Comparison of ENCODE assay signal across 8 mouse cellular contexts in genomic region chr9:15238297-15238990, GRCm38 (mm10). TPM values are rescaled to one million over a fixed set of nuclear protein-coding genes. Genes with fewer than 3 reads are reported as not detected.
DNase-seq lines count a peak whose midpoint lies in the region; ATAC-seq lines count a peak whose summit lies in the region.

No protein-coding gene starts in this region.

- no peaks in the 10 kb centered on the region for H3K36me3 ChIP-seq in hindbrain, embryonic 10.5 days

- peaks cover 20% of the 10 kb centered on the region for H3K4me1 ChIP-seq in hindbrain, embryonic 10.5 days (replicated peaks)

- 78% methylated on average over 16 of the region's 16 CpGs for WGBS in hindbrain, embryonic 10.5 days

- peaks cover 26% of the 10 kb centered on the region for H3K27me3 ChIP-seq in hindbrain, embryonic 10.5 days (ENCODE audit: insufficient read depth, poor library complexity, severe bottlenecking)

- peak overlapping the region; percentile 60 for H3K4me3 ChIP-seq in hindbrain, embryonic 10.5 days

- ATAC-seq in megakaryocyte-erythroid progenitor cell, adult 5-6 weeks (replicated peaks; ENCODE audit: low FRiP score, low TSS enrichment, poor library complexity, severe bottlenecking): peak; percentile 29

- H3K9me3 ChIP-seq in hindbrain, embryonic 10.5 days: no peaks in the 10 kb centered on the region

- intact Hi-C loops in heart, postnatal 36 days (cut with DNase I): no loop called here

- H3K27ac ChIP-seq in hindbrain, embryonic 10.5 days: peak overlapping the region; percentile 77

- peak; percentile 86 for DNase-seq in heart, adult 11 months
- DNase-seq in heart, postnatal 36 days: no peak
- DNase-seq in R1 (ENCODE audit: low read depth, low spot score): peak; percentile 80
- no peak for DNase-seq in hindbrain, embryonic 10.5 days (ENCODE audit: low spot score)
- no peak for DNase-seq in spleen, adult 12 weeks (ENCODE audit: low spot score)
- no peak for DNase-seq in gastrocnemius, postnatal 10 days
- DNase-seq in right cerebral cortex, postnatal 36 days (ENCODE audit: low spot score in 2 of 2): no peak

RNA-seq across cellular contexts. Expression of gene Vstm5, which starts 0.4 kb away (rescaled TPM):
- under 1 TPM; 0.19 to 0.38 TPM for total RNA-seq in heart, postnatal 36 days (2021)
- polyA plus RNA-seq in hindbrain, embryonic 10.5 days (2016; fragmentation: Nextera tagmentation; extraction: Ambion mirVana): 0.86 and 1.6 TPM in 2 replicates
- 3.0 and 3.4 TPM in 2 replicates for total RNA-seq in megakaryocyte-erythroid progenitor cell, adult 5-6 weeks (2014; fragmentation: Nextera tagmentation)
- total RNA-seq in megakaryocyte-erythroid progenitor cell, adult 5-6 weeks (2017): 0.88 and 1.5 TPM in 2 replicates
- under 1 TPM; 0.25 to 0.47 TPM for total RNA-seq in gastrocnemius, postnatal 10 days (2021)

RNA-seq across cellular contexts. Expression of gene Med17, which starts 41.3 kb away (rescaled TPM):
- total RNA-seq in heart, postnatal 36 days (2021): 10 to 100 TPM; 15.0 to 17.9 TPM
- 37.6 and 42.4 TPM in 2 replicates for polyA plus RNA-seq in hindbrain, embryonic 10.5 days (2016; fragmentation: Nextera tagmentation; extraction: Ambion mirVana)
- 26.1 and 33.5 TPM in 2 replicates for total RNA-seq in megakaryocyte-erythroid progenitor cell, adult 5-6 weeks (2014; fragmentation: Nextera tagmentation)
- total RNA-seq in megakaryocyte-erythroid progenitor cell, adult 5-6 weeks (2017): 28.2 and 37.4 TPM in 2 replicates
- total RNA-seq in gastrocnemius, postnatal 10 days (2021): 10 to 100 TPM; 14.4 to 16.0 TPM

Comparison
In these comparisons a context has a peak if more than half of its experiments do, and no peak if none do; other contexts are left out.
1. DNase-seq: peak in heart, adult 11 months (single experiment) and R1 (single experiment); none in heart, postnatal 36 days (0 of 2), hindbrain, embryonic 10.5 days (single experiment), spleen, adult 12 weeks (single experiment), gastrocnemius, postnatal 10 days (single experiment) and right cerebral cortex, postnatal 36 days (0 of 2).